Mouse (Mus musculus) T-helper 17 cell (primary cell): Measurements from ENCODE around the gene Mef2b.

ENCODE experiments used
- in situ Hi-C, 2 experiments: fragments of 300-600 bp; cut with MboI, MseI; formaldehyde crosslinking; loops; 1 replicate in 1 of 2; 2 replicates in 1 of 2; pipeline ENCODE4 v1.15.1; 2025; ENCODE audit warnings: high pct_unique_total_duplicates in 2 of 2

Gene Mef2b

DNA sequence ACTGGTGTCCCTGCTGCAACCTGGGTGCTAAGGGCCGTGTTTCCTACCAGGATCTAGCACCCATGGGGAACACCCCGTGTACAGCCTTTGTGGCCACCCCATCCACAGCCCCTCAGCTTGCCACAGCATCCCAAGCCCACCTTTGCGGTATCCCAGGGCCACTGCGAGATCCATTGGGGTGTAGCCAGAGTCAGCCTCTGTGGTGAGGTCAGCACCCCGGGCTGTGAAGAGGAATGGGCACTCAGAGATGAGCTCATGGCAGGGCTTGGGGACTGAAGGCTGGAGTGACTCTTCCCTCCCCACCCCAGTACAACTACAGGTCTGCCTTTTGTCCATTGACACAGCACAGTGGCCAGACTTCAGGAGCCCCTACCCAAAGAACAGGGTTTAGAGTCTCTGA lies 5.4 kb upstream of the Mef2b start:
- in situ Hi-C loops, result no loop called here

DNA sequence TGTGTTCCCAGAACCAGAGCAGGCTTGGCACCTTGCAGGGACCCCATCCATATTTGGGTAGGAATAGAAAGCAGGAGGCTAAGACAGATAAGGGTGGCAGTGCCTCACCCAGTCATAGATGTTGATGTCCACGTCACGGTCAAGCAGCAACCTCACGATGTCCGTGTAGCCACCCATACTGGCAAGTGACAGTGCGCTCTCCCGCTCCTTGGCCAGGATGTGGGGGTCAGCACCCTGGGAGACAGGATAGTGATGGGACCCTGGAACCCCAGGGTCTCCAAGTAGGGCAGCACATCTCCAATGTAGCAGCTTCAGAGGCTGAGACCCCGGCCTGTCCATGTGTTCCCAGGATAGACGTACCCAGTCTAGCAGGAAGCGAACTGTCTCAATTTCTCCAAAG lies 4.6 kb upstream of the Mef2b start:
- in situ Hi-C loops, result no loop called here

DNA sequence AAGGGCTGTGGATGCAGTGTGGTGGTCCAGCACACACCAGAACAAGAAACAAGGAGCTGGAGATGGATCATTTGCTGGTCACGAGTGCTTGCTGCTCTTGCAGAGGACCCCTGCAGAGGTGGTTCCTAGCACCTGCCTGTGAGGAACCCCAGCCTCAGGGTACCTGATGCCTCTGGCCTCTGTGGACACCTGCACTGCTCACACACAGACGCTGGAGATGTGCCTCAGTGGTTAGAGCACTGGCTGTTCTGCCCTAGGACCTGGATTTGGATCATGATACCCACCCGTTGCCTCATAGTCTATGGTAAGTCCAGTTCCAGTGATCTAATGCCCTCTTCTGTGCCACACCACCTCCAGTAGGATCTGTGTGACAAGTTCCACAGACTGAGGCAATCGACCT lies 2.9 kb upstream of the Mef2b start:
- in situ Hi-C loops, result no loop called here

DNA sequence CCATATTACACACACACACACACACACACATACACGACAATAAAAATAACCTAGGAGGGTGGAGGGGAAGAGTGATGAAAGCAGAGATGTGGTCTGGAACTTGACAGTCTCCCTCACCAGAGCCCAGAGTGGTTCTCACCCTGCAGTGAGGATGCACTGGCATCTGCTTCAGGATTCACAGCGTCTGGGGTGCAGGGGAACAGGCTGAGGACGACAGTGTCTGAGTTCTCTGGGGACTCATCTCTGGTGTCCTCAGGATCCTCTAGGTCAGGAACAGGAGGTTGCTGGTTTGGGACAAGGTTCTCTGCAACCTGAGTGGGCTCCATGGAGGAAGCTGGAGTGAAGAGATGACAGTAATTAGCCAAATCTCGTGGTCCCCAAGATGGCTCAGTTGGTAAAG lies 1.6 kb upstream of the Mef2b start:
- in situ Hi-C loops, result no loop called here

DNA sequence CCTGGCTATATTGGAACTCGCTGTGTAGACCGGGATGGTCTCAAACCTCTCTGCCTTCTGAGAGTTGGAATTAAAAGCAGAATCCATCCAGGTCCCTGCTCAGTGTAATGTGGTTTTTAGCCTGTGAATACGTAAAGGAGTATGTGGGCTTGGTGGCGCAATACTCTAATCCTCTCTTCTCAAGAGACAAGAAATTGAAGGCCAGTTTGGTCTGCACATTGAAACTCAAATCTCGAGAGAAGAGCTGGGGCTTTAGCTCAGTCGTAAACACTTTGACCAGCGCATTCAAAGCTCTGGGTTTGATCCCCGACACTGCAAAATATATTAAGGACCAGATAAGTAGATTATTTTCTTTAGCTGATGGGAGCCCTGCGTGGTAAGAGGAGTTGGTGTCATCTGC lies 470 bp downstream of the Mef2b start:
- in situ Hi-C loops, result no loop called here

DNA sequence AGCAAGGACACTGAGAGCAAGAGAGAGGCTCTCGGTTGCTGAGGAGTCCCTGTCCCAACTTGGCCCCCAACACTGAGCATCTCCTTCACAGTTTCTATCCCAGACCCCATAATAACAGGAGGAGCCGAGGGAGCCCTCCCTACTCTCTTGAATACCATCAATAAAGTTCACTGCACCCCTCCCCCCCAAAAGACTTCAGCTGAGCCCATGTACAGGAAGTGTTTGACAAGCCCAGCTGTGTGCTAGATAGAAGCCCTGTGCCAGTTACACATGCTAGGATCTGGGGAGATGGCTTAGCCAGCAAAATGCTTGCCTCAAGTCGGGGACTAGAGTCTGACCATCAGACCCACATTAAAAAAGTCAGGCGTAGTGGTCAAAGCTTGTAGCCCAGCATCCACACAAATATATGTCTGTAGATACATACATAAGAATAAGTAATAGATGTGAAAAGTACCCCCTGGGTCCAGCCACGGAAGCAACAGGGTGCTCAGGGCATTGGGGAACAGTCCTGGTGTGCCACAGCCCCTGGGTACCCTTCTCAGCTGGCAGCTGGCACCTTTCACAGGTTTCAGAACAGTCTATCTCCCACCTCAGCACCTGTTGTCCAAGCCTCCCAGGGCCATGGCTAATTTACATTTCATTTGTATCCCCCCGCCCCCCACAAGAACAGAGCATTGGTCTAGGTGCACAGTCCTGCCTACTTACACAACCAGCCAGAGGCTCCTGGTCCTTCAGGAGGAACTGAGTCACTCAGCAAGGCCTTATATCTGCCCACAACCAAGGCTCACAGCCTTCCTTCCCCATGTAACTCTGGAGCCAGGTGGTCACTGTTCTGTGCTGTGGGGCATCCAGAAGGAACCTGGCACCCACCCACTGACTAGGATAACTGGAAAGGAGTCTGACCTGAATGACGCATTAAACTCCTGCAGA lies 8.4 kb downstream of the Mef2b start:
- in situ Hi-C loops, result no loop called here

DNA sequence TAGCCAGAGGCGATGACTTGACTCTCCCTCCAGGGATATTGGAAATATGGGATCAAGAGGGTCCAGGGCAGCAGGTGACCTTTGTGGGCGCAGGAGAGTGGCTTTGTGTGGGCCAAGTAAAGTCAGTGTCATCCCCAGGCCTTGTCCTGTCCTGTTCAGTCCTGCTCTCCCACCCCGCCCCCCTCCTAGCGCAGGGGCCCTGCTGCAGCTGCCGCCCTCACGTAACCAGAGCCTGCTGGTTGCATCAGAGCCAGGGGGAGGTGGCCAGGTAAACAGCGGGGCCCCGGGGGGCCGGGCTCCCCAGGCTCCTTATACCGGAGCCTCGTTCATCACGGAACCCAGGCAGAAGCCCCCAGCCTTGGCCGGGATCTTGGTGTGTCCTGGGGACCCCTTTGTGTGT lies 10.6 kb downstream of the Mef2b start:
- in situ Hi-C loops, result no loop called here

DNA sequence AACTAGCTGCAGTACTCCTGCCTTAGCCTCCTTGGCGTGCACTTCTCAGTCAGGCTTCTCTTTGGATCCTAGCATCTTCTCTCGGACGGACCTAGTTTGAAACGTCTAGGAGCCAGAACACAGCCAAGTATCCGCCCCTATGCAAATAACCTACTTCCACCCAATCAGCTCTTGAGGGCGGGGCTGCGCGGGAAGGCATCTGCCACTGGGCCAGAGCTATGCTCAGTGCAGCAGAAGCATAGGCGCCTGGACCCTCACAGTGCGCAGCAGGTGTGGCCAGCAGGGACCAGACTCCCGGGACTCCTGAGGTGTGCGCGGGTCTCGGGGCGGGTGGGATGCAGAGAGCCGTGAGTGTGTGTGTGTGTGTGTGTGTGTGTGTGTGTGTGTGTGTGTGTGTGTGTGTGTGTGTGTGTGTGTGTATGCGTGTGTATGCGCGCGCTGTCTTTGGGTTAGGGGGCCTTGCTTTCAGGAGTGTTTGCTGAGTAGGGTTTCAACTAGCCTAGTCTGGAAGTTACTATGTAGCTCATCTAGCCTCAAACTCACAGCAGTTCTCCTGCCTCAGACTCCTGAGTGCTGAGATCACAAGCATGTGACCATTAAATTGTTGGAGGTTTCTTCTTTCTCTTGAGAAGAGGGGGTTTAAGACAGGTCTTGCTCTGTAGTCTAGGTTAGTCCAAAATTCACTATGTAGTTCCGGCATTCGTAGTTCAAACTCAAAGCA lies 13.2 kb downstream of the Mef2b start:
- in situ Hi-C loops, result no loop called here

DNA sequence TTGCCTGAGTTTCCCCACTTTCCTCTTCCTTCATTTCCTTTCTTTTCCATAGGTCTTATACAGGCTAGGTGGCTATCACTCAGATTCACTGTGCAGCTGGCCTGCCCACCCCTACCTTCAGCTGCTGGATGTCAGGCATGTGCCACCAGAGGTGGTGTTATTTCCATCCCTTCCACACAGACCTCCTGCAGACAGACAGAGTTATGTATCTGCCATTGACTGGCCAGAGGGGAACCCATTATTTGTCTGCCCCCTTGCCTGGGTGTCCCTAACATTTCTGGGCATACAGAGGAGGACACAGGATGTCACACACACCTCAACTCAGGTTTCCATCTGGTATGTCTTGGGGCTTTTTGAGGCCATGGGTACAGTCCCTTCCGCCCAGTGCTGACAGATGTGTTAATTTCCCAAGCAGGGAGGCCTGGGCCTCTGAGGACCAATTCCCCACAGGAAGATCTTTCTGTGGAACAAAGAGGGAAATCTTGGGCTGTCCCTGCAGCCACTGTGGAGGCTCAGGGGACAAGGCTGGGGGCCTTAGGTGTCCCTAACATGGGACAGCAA lies 17.8 kb downstream of the Mef2b start:
- in situ Hi-C loops, result no loop called here

DNA sequence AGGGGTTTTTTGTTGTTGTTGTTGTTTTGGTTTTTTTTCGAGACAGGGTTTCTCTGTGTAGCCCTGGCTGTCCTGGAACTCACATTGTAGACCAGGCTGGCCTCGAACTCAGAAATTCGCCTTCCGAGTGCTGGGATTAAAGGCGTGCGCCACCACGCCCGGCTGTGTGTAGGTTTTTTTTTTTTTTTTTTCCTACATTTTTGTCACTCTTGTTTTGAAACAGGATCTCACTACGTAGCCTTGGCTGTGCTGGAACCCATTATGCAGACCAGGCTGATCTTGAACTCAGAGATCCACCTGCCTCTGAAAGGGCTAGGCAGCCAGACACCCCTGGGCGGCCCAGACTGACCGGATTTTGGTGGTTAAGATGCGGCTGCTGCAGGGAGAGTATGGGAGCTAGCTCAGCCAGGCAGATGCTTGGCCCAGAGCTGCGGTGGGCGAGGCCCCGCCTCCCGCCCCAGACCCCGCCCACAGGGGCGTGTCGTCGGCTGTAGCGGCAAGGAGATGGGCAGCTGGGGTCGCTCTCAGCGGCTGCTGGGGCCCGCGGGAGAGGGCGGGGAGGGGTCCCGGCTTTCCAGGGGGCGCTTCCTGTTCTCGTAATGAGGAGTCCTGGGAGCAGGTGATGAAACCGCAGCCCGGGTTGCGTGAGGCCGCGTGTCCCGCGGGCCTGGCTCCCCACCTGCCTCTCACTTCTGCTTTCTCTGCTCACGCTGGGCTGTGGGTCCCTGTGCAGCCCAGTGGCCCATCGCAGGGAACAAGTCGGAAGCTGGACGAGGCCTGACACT lies 18.8 kb downstream of the Mef2b start:
- in situ Hi-C loops, result no loop called here

DNA sequence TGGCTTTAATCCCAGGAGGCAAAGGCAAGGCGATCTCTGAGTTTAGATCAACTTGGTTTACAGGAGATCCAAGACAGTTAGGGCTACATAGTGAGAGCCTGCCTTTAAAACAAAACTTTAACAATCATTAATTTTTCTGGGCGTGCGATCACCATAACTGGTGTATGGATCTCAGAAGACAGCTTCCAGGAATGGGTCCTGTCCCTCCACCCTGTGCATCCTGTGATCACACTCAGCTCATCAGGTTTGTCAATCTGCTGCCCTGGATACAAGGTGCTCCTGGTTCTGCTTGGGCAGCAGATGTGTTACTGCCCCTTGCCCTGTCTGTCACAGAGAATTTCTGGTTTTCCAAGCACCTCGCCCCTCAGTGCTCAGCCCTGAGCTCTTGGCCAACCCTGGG lies 19.7 kb downstream of the Mef2b start:
- in situ Hi-C loops, result no loop called here

DNA sequence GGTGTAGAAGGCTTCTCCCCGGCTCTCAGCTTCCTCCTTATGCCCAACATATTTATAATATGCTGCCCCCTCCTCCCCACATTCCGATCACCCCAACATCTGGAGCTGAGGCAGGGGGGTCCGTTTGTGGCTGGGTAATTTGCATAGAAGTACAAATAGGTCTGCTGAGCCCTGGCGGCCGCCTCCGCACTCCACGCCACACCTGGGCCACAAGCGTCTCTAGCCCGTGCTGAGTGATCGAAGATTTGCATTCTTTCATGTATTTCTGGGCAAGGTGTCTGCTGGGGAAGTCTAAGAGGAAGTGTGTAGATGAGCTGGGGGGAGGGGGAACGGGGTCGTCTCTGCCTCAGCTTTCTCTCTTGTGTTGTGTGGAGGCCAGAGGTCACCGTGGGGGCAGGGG lies 20.5 kb downstream of the Mef2b start:
- in situ Hi-C loops, result loop anchor here in 1 of 2 experiments (5.0 kb wide), 1 partner anchor 233 kb away; no protein-coding TSS in a partner anchor

DNA sequence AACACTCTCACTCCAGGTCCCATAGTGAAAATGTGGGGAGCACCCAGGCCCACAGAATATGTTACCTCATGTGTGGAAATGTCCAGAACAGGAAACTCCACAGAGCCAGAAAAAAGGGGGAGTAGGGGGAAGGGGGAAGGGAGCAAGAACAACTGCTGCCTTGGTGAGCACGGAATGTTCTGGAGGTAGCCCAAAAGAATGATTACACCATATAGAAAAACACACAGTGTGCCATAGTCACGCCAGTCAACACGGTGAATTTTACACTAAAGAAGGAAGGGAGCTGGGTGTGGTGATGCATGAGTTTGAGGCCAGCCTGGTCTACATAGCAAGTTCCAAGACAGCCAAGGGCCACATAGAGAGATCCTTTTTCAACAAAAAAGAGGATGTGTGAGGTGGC lies 23.8 kb downstream of the Mef2b start:
- in situ Hi-C loops, result loop anchor here in 1 of 2 experiments (5.0 kb wide), 1 partner anchor 236 kb away; no protein-coding TSS in a partner anchor

DNA sequence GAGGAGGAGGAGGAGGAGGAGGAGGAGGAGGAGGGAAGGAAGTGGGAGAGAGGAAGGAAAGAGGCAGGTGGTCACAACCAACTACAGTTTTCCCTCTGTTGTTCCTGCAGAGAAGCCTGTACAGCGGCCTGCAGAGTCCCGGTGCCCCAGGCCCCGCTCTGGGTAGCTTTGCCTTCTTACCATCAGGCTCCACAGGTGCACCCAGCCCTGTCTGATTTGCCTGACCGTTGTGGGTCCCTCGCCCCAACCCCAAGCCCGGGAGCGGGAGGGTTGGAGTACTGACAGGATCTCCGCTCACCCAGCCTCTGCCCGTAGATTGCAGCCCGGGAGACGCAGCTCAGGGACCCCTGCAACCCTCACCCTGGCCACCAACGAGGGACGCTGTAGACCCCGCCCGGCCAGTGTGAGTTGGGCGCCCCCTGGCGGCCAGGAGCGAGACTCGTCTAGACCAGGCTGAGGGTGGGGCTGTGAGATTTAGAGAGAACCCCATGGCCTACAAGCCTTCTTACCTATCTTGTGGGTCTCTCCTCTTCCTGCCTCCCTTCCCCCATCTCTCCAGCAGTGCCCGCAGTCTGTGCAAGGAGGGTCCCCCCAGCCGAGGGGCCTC lies 27.1 kb downstream of the Mef2b start:
- in situ Hi-C loops, result no loop called here

DNA sequence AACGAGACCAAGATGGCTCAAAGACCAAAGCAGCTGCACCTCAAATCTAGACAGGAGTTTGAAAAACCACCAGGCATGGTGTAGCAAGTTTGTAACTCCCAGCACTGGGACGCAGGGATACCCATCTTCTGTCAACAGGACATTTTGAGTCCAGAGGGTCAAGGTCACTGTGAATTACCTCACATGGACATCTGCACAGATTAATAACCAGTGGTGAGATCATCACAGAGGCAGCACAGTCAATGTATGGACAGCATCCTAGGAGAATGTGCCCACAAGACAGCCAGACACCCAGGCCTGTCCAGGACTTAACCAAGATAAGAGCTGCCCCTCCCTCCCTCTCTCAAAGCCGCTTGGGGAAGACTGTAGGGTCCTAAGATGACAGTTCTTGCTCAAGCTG lies 30.6 kb downstream of the Mef2b start:
- in situ Hi-C loops, result no loop called here

DNA sequence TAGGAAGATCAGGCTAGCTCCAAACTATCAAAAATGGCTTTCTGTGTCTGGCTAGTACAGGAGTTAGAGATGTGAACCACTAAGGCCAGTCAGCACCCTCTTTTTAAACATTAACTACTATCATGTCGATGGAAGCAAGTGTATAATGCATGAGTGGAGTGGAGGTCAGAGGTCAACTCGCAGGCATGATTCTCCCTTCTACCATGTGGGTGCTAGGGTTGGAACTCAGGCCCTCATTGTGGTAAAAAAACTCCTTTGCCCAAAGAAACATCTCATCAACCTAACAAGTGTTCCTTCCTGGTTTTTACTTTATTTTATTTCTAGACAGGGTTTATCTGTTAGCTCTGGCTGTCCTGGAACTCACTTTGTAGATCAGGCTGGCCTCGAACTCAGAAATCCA lies 31.2 kb downstream of the Mef2b start:
- in situ Hi-C loops, result no loop called here

DNA sequence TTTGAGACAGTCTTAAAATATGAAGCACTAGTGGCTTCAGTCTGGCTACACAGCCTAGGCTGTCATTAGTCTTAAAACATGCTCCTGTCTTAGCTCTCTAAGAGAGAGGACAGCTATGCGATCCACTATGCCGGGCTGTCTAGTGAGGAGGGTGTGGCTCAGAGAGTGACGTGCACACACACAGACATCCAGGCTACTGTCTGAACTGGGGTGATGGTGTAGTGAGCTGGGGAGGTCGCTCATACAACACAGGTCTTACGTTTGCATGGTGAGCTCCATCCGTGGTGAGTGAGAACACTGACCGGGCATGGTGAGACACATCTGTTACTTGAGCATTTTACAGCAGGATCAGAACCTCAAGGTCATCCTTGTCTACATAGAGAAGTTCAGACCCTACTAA lies 31.7 kb downstream of the Mef2b start:
- in situ Hi-C loops, result no loop called here

DNA sequence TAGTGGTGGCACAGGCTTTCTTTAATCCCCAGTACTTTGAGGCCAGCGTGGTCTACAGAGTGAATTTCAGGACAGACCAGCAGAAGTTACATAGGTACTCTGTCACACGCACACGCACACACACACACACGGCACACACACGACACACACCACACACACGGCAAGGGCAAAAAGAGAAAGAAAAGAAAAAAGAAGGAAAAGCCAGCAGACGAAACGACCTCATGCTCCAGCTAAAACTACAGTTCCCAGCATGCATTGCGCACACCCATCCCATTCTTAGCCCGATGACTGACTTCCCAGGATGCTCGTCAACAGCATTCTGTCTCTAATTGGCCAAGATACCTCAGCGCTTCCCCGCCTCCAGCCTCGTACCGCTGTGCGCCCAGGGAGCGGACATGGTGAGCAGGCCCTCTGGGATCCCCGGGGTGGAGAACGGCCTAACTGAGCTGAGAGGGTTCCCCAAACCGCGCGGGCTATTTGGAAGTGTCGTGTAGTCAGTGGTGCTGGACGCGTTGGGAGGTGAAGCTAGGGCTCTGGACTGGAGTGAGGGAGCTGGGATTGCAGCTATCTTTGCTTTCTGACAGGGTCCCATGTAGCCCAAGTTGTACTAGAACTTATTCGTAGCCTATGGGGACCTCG lies 32.7 kb downstream of the Mef2b start, which contains the start of gene Tmem161a:
TSS of gene Tmem161a (plus strand) at position 314 of the 639 bp plus-strand sequence.
- in situ Hi-C loops, result no loop called here

DNA sequence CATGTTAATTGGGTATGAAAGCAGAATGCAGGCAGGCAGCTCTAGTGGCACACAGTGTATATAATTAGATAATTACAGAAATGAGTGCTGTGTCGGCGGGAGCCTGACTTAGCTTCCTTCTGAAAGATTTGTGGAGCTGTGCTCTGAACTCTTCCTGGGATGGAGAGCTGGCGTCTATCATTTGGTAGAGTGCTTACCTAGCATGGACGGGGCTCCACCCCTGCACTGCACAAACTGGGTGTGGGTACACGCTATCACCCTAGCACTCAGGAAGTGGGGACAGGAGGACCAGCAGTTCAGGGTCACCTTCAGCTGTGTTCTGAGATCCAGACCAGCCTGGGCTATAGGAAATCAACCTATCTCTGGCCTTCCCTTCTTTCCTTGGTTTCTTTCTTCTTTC lies 33.8 kb downstream of the Mef2b start:
- in situ Hi-C loops, result no loop called here

DNA sequence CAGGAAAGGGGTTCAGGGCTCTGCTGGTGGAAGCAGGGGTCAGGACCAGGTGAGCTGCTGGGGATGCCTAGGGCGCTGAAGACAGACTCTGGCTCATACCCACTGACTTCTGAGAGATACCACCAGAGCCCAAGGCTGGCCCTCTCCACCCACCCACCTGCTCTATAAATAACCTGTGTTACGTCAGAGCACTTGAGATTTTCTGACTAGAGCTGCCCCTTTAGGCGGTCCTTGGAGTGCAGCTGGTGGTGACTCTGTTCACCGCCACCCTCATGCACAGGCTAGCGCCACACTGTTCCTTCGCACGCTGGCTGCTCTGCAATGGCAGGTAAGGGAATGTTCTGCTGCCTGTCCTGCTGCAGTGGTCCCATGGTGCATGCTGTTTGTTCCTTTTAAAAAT lies 34.6 kb downstream of the Mef2b start:
- in situ Hi-C loops, result no loop called here

DNA sequence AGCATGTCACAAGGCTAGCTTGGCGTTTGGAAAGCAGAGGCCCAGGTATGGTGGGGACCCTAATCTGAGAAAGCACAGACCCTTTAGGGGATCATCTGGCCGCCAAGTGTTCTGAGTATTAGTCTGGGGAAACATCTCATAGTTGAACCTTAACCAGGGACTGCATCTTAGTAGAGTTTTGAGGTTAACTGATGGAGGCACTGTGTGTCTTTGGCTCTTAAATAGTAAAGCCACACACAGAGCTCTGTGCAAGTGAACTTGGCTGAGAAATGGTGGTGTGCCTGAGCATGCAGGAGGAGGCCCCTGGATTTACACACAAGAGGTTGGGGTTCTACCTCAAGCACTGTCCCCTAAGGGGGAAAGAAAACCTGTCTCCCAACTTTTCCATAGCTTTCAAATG lies 38.7 kb downstream of the Mef2b start:
- in situ Hi-C loops, result no loop called here
